ENCODE assay signal across 8 mouse cellular contexts in the genomic region with DNA sequence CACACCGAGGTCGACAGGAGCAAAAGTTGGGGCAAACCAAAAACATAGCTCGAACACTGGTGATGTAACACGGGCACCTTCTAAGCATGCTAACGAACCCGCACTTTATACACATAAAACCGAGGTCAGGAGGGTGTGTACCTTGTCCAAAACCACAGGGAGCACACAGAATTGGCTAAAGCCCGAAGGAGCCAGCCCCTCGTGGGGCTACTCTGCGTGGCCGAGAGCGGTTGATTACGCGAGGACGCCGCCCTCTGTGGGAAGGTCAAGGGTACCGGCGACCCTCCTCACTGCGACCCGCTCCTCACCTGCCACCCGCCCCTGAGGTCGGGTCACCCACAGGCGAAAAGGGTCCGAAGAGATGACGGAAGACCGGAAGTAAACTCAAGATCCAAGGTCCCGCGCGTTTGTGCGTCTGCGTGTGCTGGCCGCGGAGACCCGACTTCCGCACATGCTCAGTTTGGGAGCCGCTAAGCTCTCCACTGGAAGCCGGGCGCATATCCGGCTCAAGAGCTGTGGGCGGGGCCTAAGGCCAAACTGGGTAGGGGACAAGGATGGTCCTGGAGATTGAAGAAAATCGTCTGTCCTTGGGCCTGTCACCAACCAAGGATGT. TPM values are rescaled to one million over a fixed set of nuclear protein-coding genes. Genes with fewer than 3 reads are reported as not detected.
DNase-seq lines count a peak whose midpoint lies in the region; ATAC-seq and TF ChIP-seq lines count a peak whose summit lies in the region.

TSS of gene Trappc12 (minus strand) at position 452 of the 613 bp plus-strand sequence.

- H3K4me3 ChIP-seq in gastrocnemius, adult 2 months, result peak within 1 kb of the TSS; percentile 94
- peak within 1 kb of the TSS; percentile 84 for H3K4me3 ChIP-seq in hindbrain, postnatal 0 days (ENCODE audit: low read length)
- H3K4me3 ChIP-seq in left cerebral cortex, adult 2 months, result peak within 1 kb of the TSS; percentile 86

- TF ChIP-seq CTCF in gastrocnemius, adult 2 months (IDR thresholded peaks at IDR 0.05), result no peak
- peak; percentile 12; the same call in 1 of the 2 replicates for TF ChIP-seq CTCF in hindbrain, postnatal 0 days (IDR thresholded peaks at IDR 0.05; ENCODE audit: low read depth)
- no peak for TF ChIP-seq CTCF in left cerebral cortex, adult 2 months (IDR thresholded peaks at IDR 0.05)

- H3K4me1 ChIP-seq in hindbrain, postnatal 0 days (ENCODE audit: insufficient read depth, low read length), result peaks cover 14% of the 10 kb centered on the region

- 1% methylated on average over 41 of the region's 41 CpGs for WGBS in hindbrain, postnatal 0 days

- peak within 1 kb of the TSS; percentile 78 for H3K9ac ChIP-seq in hindbrain, postnatal 0 days (replicated peaks; ENCODE audit: low read length)

- ATAC-seq in common myeloid progenitor, adult 5-6 weeks (replicated peaks; ENCODE audit: low read depth, poor library complexity, severe bottlenecking), result peak; percentile 76
- peak; percentile 93 for ATAC-seq in hindbrain, postnatal 0 days
- ATAC-seq in megakaryocyte, adult 5-6 weeks (ENCODE audit: poor library complexity, severe bottlenecking), result peak; percentile 84

- intact Hi-C loops in gastrocnemius, adult 2 months (cut with DNase I), result loop anchor here (5.0 kb wide), 2 partner anchors 48 to 113 kb away; partner anchors contain the start of gene Rps7
- intact Hi-C loops in left cerebral cortex, adult 2 months (cut with DNase I), result loop anchor here (1.0 to 5.0 kb wide), 3 partner anchors 48 to 161 kb away; no protein-coding TSS in a partner anchor

- H3K9me3 ChIP-seq in hindbrain, postnatal 0 days (ENCODE audit: low read length), result no peaks in the 10 kb centered on the region

- no peaks in the 10 kb centered on the region for H3K27me3 ChIP-seq in hindbrain, postnatal 0 days (ENCODE audit: insufficient read depth, low read length)

- peaks cover 16% of the 10 kb centered on the region for H3K36me3 ChIP-seq in hindbrain, postnatal 0 days (ENCODE audit: insufficient read depth, low read length)

- DNase-seq in ZHBTc4 (ENCODE audit: low read depth, low spot score), result peak; percentile 97
- peak; percentile 94 for DNase-seq in gastrocnemius, adult 2 months
- DNase-seq in hindbrain, postnatal 0 days (ENCODE audit: low spot score), result peak; percentile 97
- peak; percentile 79 to 86 for DNase-seq in left cerebral cortex, adult 2 months (ENCODE audit: extremely low spot score in 1 of 2, low spot score in 2 of 2)
- DNase-seq in right cerebral cortex, adult 2 months (ENCODE audit: low spot score in 2 of 2), result peak; percentile 81 to 85
- DNase-seq in urinary bladder, postnatal 14 days (ENCODE audit: low spot score), result peak; percentile 88

- H3K4me2 ChIP-seq in hindbrain, postnatal 0 days (ENCODE audit: low read depth, low read length), result peak within 1 kb of the TSS; percentile 95

- H3K27ac ChIP-seq in gastrocnemius, adult 2 months, result peak within 1 kb of the TSS; percentile 92
- peak within 1 kb of the TSS; percentile 76 for H3K27ac ChIP-seq in hindbrain, postnatal 0 days
- peak within 1 kb of the TSS; percentile 81 for H3K27ac ChIP-seq in left cerebral cortex, adult 2 months

RNA-seq across cellular contexts. Expression of gene Trappc12, which starts in this region (rescaled TPM):
- 57.3 and 57.8 TPM in 2 replicates for total RNA-seq in common myeloid progenitor, adult 5-6 weeks (2017)
- total RNA-seq in gastrocnemius, adult 2 months (2021), result 10 to 100 TPM; 18.2 to 22.5 TPM
- total RNA-seq in hindbrain, postnatal 0 days (2014; rRNA removed), result 54.5 and 66.3 TPM in 2 replicates
- polyA plus RNA-seq in hindbrain, postnatal 0 days (2015; fragmentation: Nextera tagmentation; extraction: Ambion mirVana), result 34.1 and 34.5 TPM in 2 replicates
- 10 to 100 TPM; 61.4 to 63.0 TPM for total RNA-seq in left cerebral cortex, adult 2 months (2021)
- 25.9 and 29.7 TPM in 2 replicates for total RNA-seq in megakaryocyte, adult 5-6 weeks (2015)
- 34.3 and 40.3 TPM in 2 replicates for total RNA-seq in megakaryocyte, adult 5-6 weeks (2017)

Comparison
In these comparisons a context has a peak if more than half of its experiments do, and no peak if none do; other contexts are left out.
1. Peak in every context shown above with its lines: DNase-seq, ATAC-seq, H3K4me3 ChIP-seq and H3K27ac ChIP-seq.